Mouse (Mus musculus) c-Kit-positive CD71-positive TER-119-negative erythroid progenitor cells, embryonic 14.5 days (primary cell): ENCODE data around the gene Madcam1.

Experiments
- DNase-seq: peaks from one replicate; pipeline ENCODE4 v3.0.0-alpha.2; 2013; ENCODE audit warnings: low read depth

Gene Madcam1

GRCm38 (mm10) chr10:79709307-79709706 is 44.9 kb downstream of the Madcam1 start:
- DNase-seq, result no peak

GRCm38 (mm10) chr10:79712029-79712428 is 47.7 kb downstream of the Madcam1 start:
- no peak for DNase-seq

DNA sequence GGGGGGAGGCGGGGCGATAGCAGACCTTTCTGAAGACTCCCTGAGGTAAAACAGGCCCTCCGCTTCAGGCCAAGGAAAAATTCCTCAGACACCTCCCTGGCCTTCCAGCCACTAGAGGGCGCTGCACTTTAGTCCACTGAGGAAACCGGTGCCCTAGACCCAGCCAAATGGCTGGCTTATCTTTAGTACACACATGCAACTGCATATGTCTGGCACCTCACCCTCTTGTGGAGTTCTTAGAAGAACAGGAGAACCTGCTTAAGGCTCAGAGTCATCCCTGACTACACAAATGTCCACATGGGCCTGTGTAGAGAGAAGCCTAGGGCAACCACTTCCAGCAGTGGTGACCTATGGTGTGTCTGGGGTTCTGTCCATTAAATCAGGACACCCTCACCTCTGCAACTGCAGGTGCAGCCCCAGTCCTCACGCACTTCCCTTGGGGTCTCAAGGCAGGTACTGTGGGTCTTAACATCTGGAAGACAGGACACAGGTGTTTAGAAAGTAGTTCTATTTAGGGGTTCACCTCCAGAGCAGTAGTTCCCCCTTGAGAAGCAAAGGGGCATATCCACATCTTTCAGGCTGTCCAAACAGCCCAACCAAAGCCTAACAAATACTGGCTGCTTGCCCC is 48.3 kb downstream of the Madcam1 start:
- peak; percentile 97 for DNase-seq

GRCm38 (mm10) chr10:79713163-79713562 is 48.8 kb downstream of the Madcam1 start:
- DNase-seq, result no peak

DNA sequence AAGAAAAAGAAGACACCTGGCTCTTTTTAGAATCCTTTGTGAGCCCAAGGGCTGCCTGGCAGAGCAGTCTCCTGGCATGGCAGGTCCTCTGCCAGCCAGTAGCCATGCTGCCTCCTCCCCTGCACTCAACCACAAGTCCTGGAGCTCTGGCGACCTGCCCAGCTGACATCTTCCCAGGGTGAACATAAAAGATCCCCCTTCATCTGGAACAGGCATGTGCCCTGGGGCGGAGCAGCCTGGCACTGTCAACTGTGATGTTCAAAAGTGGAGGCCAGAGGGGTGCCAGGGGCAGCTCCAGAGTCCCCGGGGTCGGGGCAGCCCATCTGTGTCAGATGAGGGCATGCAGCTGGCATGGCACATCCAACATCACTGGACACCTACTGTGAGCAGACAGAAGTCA is 50.6 kb downstream of the Madcam1 start:
- DNase-seq, result no peak

DNA sequence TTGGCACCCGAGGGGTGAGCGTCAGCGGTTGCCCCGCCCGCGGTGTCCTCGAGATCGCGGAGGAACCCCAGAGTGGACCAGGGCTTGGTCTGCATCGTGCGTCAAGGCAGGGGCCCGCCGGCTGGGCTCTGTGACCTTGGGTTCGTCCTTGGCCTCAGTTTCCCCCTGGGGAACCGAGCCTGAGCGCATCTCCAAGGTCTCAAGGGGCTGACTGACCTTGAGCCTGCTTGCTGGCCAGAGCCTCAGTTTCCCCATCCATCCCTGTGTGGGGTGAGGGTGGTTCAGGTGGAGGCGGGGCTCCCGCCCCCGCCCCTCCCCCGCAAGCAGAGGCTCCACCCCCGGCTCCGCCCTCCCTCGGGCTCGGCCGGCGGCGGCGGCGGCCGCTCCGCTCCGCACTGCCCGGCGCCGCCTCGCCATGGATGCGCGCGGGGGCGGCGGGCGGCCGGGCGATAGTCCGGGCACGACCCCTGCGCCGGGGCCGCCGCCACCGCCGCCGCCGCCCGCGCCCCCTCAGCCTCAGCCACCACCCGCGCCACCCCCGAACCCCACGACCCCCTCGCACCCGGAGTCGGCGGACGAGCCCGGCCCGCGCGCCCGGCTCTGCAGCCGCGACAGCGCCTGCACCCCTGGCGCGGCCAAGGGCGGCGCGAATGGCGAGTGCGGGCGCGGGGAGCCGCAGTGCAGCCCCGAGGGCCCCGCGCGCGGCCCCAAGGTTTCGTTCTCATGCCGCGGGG is 52.1 kb downstream of the Madcam1 start, which contains the start of gene Hcn2:
Gene Hcn2 (plus strand): TSS at position 381 of the 734 bp plus-strand sequence.
- no peak for DNase-seq

- no peak for DNase-seq
Measured at GRCm38 (mm10) chr10:79716988-79717355, 52.6 kb downstream of the Madcam1 start.

- DNase-seq, result peak; percentile 89
Measured at GRCm38 (mm10) chr10:79717640-79718357, 53.4 kb downstream of the Madcam1 start.
